Mouse (Mus musculus): ENCODE results near the gene Megf9.

GRCm38 (mm10) chr4:70533056-70533805, 1.6 kb downstream of the Megf9 start:
- no peak for TF ChIP-seq POLR2A (IDR thresholded peaks at IDR 0.05; ENCODE audit: insufficient read length, low read depth)
- TF ChIP-seq E2F4 (IDR thresholded peaks at IDR 0.05; ENCODE audit: insufficient read depth) = no peak
- TF ChIP-seq MAX (IDR thresholded peaks at IDR 0.05; ENCODE audit: low read depth) = no peak
- TF ChIP-seq MYOD1 (IDR thresholded peaks at IDR 0.05; ENCODE audit: control insufficient read depth in 1 of 3, insufficient read length in 2 of 3, low read depth in 2 of 3) = no peak
- TF ChIP-seq USF1 (IDR thresholded peaks at IDR 0.05; ENCODE audit: low read depth) = no peak

Data from myocyte (in vitro differentiated cells).